Mouse (Mus musculus): Measurements from ENCODE around the gene Uvrag.
A peak's percentile ranks its signal among the peaks of the same experiment; 100 is the strongest.

Gene Uvrag

GRCm38 (mm10) chr7:99139841-99140491 is 975 bp downstream of the Uvrag start:
- DNase-seq (ENCODE audit: low spot score), result no peak

- DNase-seq (ENCODE audit: low spot score), result no peak
Observed at GRCm38 (mm10) chr7:99137541-99137940, 3.4 kb downstream of the Uvrag start.

DNA sequence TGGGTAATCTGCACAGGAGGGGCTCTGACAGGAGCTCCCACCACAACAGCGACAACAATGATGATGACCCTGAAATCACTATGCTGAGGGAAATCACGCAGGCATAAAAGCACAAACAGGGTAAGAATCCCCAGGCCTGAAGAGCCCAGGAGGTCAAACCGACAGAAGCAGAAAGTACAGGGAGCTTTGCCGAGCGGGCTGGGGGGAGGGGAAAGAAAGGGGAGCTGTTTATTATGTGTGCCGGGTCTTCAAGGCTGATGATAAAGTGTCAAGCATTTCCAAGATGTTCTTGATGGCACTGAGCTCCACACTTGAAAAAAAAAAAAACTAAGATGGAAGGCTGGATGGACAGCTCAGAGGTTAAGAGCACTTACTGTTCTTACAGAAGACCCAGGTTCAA is 4.2 kb downstream of the Uvrag start:
- no peak for DNase-seq (ENCODE audit: low spot score)

DNA sequence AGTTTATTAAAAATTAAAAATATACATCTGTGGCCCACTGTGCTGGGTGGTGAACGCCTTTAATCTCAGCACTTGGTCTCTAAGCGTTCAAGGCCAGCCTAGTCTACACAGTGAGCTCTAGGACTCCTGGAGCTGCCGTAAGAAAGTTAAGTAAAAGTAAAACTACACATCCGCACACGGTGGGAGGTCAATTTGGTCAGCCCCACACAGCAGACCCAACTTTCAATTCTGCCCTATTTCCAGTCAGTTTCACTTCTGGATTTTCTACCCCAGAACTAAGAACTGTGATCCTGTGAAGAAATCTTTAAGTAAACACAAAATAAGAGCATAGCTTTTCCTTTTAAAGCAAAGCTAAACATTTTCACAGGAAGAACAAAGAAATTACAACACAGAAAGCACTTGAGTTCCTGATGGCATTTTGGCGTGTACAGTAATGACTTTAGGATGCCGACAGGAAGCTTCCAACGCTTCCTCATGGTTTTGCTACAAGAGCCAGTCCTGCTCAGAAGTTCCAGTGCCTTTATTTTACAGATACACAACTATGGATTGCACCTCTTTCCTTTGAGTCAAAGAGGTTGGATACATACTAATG is 7.0 kb downstream of the Uvrag start:
- DNase-seq (ENCODE audit: low spot score), result no peak

- no peak for DNase-seq (ENCODE audit: low spot score)
Observed at GRCm38 (mm10) chr7:99132597-99132996, 8.3 kb downstream of the Uvrag start.

DNA sequence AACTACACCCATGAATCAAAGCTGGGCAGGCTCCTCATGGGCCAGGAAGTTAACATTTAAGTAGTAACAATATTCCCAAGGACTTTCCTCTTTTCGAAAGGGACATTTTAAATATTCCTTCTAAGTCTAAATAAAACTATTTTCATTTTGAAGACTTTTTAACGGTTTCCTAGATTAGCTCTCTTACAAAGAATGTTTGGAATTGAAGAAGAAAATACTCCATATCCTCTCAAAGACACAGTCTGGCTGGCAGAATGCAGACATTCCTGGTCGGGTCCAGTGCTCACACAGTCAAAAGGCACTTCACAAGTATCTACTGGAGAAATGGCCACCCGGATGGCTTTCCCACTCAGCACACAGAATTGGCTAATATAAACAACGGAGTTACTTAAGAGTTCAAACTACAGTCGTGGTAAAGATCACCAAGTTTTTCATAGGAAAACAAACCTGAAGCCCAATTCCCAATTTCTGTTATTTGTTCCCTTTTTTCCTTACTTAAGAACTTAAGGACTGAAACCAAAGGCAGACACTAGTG is 9.1 kb downstream of the Uvrag start:
- DNase-seq (ENCODE audit: low spot score), result no peak

DNA sequence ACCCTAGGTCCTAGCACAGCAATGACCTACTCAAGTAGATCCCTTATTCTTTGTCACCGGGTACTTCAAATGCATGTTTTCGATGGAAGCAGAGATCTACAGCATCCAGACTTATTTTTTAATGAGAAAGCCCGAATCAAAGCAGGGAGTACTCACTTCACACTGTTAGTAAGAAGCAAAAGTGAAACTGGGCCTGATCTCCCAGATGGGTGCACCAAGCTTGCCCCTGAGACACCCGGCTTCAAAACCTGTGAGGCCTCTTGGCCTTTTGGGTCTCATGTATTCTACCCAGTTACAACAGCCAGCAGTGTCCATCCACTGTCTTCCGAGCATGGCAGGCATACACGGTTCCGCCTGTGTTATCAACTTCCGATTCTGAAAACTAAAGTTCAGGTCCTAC is 12.0 kb downstream of the Uvrag start:
- DNase-seq (ENCODE audit: low spot score), result no peak

DNA sequence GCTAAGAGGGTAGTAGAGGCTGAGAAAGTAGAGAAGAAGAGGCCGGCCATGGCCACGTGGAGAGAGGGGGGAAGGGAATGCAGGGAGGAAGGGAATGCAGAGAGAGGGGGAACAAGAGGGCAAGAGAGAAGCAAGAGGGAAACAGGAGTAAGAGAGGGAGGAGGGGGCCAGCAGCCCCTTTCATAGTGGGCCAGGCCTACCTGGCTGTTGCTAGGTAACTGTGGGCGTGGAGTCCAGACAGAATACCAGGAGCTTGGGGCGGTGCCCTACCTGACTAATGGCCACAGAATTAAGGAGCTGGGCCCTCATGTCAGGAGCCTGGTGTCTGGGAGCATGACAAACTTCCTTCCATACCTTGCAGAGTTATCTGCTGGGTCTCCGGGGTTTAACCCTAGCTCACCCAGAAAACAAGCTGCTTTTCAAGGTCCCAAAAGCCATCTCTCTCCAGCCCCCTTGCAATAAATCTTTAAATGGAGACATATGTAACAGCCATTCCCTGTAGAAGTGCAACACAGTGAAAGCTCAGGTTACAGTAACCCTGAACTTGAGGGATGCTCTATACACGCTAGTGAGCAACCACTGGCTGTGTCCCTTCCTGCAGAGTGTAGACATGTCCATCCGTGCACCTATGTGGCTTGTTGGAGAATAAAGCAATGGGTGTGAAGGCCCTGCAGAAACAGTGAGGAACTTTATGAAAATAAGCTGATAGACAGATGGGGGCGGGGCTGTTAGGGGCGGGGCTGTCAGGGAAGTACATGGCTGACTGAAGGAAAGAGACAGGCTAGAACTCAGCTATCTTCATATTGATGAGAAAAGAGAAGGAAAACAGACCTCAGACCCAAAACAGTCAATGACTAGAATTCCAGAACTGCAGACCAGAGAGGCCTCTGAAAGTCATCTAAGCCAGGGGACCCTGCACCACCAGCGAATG is 12.7 kb downstream of the Uvrag start:
- no peak for DNase-seq (ENCODE audit: low spot score)

- DNase-seq (ENCODE audit: low spot score), result no peak
Observed at GRCm38 (mm10) chr7:99126057-99126456, 14.9 kb downstream of the Uvrag start.

GRCm38 (mm10) chr7:99122651-99123050 is 18.3 kb downstream of the Uvrag start:
- DNase-seq (ENCODE audit: low spot score), result no peak

DNA sequence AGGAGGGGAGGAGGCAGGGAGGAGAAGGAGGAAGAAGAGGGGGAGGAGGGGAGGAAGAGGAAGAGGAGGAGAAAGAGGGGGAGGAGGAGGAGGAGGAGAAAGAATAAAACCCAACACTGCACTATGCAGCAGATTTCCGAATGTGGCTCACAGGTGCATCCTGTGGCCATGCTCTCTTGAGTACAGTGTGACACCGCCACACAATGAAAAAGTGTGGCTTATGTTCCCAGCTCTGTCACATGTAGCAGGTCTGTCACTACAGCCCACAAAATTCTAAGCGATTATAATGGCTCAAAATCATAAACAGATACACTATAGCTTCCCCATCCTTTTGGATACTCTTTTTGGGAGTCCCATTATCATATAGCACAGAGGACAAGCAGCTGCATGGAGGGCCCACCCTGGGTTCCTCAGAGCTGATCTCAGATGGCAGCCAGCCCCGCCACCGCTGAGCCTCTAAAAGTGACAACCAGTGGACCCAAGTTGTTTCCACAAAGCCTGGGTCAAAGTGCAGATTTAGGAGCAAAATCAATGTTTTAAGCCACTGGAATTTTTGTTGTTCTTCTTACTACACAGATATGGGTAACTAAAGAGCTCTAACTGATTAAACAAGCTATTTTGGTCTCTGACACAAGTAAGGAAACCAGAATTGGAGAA is 19.9 kb downstream of the Uvrag start:
- no peak for DNase-seq (ENCODE audit: low spot score)

- no peak for DNase-seq (ENCODE audit: low spot score)
Observed at GRCm38 (mm10) chr7:99120082-99120481, 20.9 kb downstream of the Uvrag start.

DNA sequence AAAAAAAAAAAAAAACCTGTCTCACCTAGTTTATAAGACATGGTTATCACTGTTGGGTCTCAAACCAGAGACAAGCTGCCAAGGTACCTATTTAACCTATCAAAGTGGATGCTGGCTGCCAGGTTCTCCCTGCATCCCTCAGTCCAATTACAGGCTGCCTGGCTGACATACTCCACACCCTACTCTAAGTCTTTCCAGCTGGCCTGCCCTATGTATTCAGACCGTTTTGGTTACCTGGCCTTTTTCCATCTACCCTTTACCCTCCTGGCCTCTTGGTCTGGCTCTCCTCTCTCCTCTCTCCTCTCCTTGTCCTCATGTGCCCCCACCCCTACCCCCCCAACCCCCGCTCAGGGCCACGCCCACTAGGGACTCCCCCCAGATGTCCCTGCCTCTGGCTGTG is 24.2 kb downstream of the Uvrag start:
- no peak for DNase-seq (ENCODE audit: low spot score)

DNA sequence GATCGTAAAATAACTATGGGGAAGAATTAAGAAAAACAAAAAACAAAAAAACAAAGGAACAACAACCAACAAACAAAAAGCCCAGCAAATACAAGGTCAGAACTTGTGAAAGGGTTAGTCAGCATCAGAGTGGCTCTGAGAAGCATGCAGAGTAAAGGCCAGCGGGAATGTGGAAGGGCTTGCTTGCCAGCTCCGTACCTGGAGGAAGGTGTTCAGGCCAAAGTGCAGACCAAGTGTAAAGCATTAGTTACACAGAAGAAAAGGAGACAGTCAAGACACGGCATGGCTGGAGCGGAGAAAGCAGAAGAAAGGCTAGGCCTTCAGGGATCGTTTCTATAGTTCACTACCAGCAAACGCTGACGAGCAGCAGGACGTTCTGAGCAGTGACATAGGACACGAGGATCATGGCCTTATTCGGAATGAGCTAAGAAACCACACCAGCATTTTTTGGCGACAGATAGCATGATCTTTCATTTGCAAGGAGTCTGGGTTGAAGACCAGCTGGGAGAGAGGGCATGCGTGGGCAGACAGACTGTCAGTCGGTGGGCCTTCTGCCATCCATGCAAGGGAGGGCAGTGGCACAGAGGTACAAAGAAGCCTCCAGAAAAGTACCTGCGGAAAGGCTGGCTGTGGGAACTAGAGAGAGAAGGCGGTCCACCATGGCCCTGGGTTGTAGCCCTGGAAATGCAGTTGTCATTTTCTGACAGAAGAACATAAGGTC is 26.8 kb downstream of the Uvrag start:
- peak; percentile 29 for DNase-seq (ENCODE audit: low spot score)

- DNase-seq (ENCODE audit: low spot score), result no peak
Observed at GRCm38 (mm10) chr7:99107566-99107965, 33.4 kb downstream of the Uvrag start.

- no peak for DNase-seq (ENCODE audit: low spot score)
Observed at GRCm38 (mm10) chr7:99106714-99107270, 34.1 kb downstream of the Uvrag start.

- no peak for DNase-seq (ENCODE audit: low spot score)
Observed at GRCm38 (mm10) chr7:99101767-99102593, 39.0 kb downstream of the Uvrag start.

DNA sequence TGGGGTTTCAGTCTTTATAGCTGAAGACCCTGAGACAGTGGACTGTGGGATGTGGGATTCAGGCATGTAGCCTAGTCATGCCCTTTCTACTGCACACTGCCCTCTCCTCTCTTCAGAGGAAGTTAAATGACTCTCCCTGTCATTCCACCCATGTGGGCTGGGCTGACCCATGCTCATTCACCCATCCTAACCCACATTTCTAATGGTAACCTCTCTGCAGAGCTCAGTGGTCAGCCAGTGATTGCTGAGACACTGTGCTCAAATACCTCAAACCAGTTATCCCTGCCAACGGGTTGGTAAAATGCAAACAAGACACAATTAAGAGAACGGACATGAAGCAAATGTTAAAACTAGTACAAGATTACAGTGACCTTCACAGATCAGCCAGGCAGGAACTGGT is 39.9 kb downstream of the Uvrag start:
- DNase-seq (ENCODE audit: low spot score), result no peak

GRCm38 (mm10) chr7:99100573-99100972 is 40.4 kb downstream of the Uvrag start:
- no peak for DNase-seq (ENCODE audit: low spot score)

- DNase-seq (ENCODE audit: low spot score), result no peak
Observed at GRCm38 (mm10) chr7:99100087-99100486, 40.9 kb downstream of the Uvrag start.

Measured in urinary bladder, postnatal 25 days (tissue).